Mouse (Mus musculus) cerebral cortex, adult 2 months (tissue): ENCODE measurements around the gene Tdg.

Source experiments
- WGBS: fragments of 180-500 bp; shearing (Covaris S2); methylation state at CpG from one replicate; pipeline ENCODE4 v1.1.7; 2018; 5-methylcytosine and 5-hydroxymethylcytosine counted together

Tdg gene

DNA sequence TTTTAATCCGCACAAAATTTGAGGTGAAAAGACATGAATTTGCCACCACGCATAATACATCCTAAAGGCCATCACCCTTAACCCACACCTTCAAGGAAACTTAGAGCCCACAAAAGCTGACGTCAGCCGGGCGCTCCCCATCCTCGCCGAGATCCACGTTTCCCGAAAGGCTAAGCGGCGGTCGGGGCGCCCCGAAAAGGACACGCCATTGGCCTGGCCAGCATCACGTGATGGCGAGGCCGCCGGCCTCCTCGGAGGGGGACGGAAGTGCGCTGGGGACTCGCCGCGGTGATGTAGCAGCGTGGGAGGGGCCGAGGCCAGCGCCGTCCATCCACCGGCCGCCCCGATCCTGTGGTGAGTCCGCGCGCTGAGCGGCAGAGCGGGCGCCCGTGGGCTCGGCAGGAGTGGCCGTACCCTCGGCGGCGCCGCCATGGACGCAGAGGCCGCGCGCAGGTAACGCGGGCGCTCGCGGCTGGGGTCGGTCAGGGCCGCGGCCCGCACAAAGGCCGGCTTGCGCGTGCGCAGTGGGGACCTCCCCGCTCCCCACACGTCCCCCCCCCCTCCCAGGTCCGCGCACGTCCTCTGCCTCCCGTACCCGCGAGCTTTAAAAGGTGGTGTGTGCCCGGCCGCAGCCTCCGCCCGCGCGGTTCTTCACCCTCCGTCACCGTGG lies at the start of gene Tdg:
Gene Tdg, plus strand, starts transcription at position 243 of the 670 bp plus-strand sequence.
- under 1% methylated on average over 76 of the region's 78 CpGs for WGBS

DNA sequence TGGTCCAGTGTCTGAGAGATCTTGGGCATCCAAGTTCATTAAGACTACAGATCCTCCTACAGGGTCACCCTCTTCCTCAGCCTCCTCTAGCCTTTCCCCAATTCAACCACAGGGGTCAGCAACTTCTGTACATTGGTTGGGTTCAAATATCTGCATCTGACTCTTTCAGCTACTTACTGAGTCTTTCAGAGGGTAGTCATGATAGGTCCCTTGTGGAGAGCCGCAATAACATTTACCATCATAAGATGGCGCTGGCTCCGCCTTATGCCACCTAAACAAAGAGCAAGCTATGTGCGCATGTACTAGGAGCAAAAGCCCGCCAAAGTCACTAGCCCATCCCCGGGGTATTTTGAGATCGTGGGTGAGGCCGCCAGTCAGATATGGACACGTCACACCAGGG lies 40.0 kb upstream of the Tdg start:
- WGBS: 81% methylated on average over 9 of the region's 9 CpGs

DNA sequence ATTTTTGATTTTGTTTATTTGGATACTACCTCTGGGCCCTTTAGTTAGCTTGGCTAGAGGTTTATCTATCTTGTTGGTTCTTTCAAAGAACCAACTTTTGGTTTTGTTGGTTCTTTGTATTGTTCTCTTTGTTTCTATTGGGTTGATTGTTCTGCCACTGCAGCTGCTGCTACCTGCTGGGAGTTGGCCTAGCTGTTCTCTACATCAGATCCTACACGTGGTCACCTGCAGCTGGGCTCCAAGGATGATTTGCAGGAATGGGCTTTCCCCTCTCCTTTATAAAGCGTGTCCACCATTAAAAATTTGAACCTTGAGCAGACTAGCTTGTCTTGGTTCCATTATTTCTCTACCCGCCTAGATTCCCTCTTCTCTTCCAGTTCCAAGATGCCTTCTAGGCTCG lies 35.2 kb upstream of the Tdg start:
- 72% methylated on average over 4 of the region's 4 CpGs for WGBS

DNA sequence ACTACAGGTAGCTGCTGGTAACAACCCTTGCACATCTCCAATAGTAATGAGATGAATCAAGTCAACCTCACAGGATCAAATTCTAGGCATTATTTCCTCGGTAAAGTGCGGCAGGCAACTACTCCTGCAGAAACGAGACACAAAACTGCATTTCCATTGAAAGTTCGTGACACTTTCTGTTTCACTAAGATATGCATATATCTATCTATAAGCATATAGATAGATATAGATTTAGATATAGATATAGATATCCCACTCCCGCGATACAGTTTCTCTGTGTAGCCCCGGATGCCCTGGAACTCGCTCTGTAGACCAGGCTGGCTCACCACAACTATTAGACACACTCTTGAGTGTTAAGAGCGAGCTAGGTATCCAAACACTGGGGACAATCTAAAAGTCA lies 7.4 kb upstream of the Tdg start:
- WGBS: 20% methylated on average over 9 of the region's 9 CpGs

DNA sequence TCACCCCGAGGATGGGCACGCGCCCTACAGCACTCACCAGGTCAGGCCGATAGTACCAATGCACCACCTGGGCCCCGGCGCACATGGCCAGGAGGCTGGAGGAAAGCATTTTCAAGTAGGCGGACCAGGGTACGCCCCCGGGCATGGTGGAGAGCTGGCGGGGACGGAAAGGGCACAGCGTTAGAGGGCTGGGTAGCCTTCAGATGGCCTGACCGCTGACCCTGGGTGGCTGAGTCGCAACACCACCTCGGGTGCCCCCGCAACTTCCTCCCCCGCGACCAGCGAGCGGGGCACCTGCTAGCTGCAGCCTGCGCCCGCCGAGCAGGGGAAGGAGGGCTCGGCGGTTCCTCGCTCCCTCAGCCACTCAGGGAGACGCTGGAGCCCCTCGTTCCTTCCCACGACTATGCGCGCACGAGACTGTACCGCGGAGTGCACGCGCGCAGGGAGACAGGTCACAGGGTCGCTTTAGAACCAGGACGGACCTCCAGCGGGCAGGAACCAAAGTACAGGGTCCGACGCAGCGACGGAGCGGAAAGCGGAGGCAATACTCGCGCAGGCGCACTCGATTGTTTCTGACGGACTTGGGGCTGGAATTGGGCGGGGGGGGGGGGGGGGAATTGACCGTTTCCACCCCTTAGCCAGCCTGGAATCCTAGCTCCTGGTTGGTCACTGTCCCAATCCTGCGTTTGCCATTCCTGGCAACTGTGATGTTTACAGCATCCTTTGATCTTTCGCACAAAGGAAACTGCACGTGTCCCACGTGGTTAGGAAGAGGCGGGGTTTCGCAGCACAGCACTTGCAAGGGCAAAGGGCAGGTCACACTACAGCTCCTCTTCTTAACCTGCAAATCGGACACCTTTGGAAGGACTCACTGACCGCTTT lies 6.7 kb upstream of the Tdg start, which contains the start of gene 1190007I07Rik:
Gene 1190007I07Rik, minus strand, starts transcription at position 558 of the 882 bp plus-strand sequence.
- WGBS: under 1% methylated on average over 61 of the region's 61 CpGs

DNA sequence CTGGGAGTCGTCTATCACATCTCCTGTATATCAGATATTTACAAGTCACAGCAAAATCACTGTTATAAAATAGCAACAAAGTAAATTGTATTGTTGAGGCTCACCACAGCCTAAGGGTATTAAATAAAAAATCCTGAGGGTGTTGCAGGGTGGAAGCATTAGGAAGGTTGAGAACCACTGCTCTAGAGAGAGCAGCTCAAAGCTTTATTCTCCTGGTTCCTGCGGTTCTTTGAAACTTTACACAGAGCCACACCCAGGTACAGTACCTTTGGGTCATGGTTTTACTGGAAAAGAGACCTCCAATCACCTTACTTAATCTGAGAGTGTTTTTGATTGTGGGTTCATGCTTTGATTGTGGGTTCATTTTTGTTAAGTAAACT lies 6.1 kb upstream of the Tdg start:
- 7% methylated on average over 2 of the region's 2 CpGs for WGBS

DNA sequence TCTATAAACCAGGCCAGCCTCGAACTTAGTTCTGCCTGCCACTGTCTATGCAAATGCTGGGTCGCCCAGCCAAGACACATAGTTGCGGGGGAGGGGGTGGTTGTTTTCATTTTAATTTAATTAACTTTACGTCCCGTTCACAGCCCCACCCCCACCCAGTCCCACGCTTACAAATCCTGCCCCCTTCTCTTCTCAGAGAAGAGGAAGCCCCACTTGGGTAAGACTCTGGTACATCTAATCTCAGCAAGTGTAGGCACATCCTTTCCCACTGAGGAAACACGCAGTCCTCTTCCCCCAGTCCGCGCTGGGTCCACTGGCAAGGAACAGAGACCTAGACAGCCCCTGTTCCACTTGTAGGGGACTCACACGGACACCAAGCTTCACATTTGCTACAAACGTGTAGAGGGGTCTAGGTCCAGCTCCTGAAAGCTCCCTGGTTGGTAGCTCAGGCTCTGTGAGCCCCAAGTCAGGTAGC lies 480 bp upstream of the Tdg start:
- WGBS: 4% methylated on average over 11 of the region's 11 CpGs

DNA sequence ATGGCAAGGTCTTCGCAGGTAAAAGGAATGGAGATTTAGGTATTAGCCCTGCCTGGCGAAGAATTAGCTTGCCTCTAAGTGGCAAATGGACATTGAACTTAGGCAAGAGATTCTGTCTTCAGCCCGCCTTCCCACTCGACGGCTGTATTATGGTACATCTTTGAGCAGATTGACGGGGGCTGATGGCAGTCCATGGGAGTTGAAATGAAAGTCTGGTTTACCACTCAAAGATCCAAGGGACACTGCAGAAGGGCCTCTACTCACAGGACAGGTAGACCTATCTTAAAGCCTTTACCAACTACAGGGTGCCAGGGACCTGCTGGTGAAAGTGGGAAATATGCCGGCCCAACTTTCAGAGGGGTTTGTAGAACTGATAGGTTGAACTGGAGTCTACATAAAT lies 869 bp downstream of the Tdg start:
- WGBS: 12% methylated on average over 7 of the region's 7 CpGs

DNA sequence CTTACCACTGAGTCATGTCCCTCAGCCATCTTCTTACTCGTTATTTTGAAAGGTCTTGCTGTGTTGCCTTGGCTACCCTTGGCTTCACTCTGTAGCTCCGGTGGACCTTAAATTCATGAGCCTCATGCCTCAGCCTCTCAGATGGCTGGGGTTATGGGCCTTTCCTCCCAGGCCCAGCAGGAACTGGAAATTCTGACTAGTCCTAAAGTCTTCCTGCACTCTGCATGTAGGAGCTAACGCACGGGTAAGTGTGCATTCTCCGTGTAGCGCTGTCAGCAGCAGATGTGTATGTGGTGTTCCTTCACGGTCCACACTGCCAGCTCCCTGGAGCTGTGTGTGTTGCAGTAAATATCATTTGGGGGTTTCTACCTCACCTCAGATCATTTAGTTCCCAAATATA lies 1.5 kb downstream of the Tdg start:
- 51% methylated on average over 7 of the region's 7 CpGs for WGBS

DNA sequence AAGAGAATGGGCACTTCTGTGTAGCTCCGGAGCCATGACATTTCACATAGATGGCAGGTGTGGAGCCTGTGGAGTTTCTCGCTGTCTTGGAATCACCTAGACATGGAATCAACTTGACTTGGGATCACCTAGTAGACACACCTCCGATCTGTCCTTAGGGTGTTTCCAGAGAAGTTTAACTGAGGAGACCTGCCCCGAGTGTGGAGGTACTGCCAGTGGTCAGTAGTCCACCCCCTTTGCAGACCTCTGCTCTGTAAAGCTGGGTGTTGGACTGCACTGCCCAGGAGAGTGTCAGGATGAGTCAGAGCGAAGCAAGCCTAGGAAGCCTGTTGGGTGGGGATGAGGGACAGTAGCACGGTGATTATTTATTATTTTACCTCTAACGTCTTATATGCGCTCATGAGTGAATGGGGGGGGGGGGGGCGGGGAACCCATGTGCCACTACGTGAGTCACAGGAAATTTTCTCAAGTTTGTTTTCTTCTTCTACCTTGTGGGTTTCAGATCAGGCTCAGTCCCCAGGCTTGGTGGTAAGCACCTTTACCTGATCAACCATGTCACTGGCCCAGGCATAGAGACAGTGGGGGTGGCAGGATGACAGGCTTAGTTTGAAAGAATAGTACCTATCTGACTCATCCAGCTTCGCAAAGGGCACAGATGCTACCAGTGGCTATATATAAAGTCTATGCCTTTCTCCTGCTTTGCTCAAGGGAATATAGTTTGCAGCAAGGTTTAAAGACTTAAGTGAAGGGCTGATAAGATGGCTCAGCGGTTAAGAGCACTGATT lies 3.1 kb downstream of the Tdg start:
- WGBS: 82% methylated on average over 12 of the region's 12 CpGs

DNA sequence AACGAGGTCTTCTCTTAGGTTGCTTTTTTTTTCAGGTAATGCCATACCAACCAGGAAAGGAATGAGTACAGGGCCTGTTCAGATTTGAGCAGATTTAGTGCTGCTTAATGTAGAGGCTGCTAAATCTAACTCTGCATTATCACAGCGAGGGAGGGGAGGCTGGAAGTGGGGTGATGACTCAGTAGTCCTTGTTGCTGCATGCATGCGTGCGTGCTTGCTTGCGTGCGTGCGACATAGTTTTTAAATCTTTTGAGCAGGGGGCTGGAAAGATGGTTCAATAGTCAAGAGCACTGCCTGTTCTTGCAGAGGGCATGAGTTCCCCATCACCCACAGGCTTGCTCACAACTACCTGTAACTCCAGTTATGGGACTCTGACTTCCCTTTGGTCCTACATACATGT lies 4.7 kb downstream of the Tdg start:
- WGBS: 72% methylated on average over 7 of the region's 7 CpGs

DNA sequence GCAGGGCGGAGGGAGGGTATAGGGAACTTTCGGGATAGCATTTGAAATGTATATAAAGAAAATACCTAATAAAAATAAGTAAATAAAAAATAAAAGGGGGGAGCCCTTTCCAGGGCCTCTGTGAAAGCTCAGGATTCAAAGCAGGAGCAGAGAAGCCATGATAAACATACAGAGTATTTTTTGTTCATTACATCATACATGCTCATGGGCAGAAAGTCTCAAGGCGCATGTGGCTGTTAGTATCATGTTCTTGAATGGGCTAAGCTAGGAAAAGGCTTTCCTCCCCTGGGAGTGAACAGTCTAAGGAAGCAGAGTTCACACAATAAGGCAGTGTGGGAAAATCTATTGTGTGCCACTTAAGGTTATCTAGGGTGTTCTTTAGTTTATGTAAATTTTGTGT lies 6.7 kb downstream of the Tdg start:
- WGBS: 94% methylated on average over 3 of the region's 3 CpGs

DNA sequence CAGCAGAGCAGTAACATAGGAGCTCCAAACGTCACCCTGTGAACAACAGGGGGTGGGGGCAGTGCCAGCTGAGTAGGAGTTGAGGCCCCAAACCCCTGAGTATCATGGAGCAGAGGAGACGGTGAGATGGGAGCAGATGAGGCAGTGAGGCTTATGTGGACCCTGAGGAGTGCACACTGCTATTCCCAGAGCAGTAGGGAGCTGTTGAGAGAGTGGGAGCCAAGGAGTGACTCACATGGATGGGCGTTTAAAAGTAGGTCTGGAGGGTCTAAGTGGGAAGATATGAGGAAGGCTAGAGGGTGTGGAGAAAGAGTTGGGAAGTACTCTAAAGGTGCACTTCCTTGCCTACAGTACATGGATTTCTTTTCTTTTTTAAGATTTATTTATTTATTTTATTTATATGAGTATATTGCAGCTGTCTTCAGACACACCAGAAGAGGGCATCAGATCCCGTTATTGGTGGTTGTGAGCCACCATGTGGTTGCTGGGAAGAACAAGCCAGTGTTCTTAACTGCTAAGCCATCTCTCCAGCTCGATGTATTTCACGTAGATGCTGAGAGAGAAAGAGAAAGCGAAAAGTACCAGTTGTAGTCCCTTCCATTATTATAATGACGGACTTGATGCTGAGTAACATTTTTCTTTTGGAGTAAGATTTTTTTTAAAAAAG lies 9.5 kb downstream of the Tdg start:
- WGBS: 62% methylated on average over 8 of the region's 8 CpGs

DNA sequence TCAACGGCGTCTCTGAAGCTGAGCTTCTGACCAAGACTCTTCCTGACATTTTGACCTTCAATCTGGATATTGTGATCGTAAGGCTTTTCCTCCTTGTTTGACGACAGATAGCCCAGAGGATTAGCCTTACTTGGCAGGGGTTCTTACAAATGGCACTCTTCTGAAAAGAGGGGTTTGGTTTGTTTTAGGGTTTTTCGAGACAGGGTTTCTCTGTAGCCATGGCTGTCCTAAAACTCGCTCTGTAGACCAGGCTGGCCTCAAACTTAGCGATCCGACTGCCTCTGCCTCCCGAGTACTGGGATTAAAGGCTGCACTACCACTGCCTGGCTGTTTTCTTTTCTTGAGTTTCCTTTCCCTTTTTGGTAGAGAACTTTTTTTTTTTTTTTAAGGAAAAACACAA lies 11.9 kb downstream of the Tdg start:
- 85% methylated on average over 9 of the region's 9 CpGs for WGBS

DNA sequence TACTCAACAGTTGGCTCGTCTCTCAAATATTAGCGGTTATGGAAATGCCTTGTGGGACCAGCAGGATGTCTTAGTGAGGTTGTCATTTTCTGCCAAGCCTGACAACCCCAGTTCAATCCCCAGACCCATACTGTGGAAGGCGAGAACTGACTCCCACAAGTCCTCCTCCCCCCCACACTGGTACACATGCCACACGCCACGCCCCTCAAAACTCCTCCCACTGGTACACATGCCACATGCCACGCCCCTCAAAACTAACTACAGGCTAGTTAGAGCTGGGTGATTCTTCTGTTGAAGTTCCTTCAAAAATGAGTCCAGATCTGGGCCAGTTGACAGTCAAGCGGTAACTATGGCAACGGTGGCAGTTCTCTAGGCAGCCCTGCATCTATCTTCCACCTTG lies 16.5 kb downstream of the Tdg start:
- WGBS: 89% methylated on average over 8 of the region's 8 CpGs

DNA sequence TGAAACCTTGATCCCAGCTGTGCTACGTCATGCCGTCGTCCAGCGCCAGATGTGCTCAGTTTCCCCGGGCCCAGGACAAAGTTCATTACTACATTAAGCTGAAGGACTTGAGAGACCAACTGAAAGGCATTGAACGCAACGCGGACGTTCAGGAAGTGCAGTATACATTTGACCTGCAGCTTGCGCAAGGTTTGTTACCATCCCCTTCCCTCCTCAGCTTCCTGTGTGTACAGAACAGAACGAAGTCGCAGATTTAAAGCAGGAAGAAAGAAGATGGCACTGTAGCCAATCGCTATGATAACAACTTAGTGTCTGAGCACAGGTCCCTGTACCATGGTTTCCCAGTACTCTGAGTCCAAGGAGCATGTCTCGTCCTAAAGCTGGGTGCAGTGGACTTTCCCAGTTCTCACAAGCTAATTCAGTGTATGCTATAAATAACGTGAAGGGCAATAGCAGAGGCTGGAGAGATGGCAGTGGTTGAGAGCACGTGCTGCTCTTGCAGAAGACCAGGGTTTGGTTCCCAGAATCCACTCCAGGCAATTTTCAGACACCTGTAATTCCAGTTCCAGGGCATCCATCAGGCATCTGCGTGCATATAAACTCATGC lies 17.7 kb downstream of the Tdg start:
- WGBS: 84% methylated on average over 17 of the region's 17 CpGs

DNA sequence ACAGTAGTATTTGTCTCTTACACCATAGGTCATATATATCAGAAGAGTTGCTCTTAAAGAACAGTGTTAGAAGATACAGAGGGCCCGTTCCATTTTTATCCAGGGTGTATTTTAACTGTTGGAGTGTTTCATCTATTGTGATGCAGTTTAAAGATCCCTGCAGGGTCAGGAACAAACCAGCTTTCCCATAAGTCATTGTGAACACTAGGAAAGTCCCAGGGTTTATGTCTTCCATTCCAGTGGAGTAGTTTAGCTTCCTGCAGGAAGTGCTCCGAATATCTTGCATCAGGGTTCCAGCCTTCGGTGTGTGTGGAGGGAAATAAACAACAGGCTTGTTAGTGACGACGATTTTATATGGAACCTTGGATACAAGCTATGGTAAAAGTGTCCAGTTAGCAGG lies 21.6 kb downstream of the Tdg start:
- 82% methylated on average over 5 of the region's 5 CpGs for WGBS

DNA sequence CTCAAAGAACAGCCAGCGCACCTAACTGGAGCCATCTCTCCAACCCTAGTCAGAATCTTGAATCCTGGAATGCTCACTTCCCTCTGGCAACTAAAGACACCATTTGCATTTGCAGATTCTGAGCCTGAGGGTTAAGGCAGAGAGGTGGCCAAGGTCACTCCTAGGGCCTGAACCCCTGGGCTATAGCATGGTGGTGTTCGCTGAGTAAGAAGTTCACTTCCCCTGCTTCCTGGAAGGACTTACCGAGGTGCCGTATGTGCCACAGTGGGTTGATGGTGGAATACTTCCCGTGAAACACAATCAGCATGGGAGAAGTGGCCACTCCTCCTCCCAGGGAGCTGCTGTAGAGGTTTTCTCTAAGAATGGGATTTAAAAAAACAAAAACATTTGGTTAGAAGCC lies 23.0 kb downstream of the Tdg start:
- WGBS: 72% methylated on average over 5 of the region's 5 CpGs

DNA sequence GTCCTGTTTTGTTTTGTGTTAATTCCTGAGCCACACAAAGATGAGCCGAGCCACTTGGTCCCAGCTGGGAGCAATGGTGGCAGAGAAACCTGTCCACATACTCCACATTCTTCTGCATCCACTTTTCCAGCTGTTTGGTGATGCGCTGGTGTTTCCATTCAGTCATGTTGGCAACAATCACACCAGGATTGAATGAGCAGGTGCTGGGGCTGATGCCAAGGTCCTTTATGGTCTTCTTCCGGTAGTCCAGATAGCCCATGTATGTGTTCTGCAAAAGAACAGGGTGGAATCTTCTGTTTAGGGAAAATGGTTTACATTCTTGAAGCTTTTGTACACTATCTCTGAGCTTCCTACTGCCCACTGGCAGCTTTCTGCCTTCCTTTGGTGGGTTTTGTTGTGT lies 25.0 kb downstream of the Tdg start:
- WGBS: 87% methylated on average over 3 of the region's 3 CpGs

DNA sequence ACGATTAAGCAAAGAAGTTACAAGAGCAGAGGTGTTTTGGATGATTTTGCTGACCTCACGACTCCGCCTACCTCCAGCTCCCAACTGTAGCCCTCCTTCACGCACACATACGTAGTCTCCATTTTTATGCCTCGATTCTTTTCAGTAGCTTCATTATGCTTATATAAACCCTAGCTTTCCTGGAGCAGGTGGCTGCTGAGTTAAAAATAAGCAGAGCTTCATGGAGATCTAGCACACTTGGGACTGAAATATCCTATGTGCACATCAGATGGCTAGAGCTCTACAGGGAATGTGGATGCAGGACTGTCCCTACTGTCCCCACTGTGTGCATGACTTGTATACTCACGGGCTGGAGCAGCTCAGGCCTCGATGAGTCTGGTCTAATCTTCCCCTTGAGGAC lies 32.2 kb downstream of the Tdg start:
- 45% methylated on average over 8 of the region's 8 CpGs for WGBS

DNA sequence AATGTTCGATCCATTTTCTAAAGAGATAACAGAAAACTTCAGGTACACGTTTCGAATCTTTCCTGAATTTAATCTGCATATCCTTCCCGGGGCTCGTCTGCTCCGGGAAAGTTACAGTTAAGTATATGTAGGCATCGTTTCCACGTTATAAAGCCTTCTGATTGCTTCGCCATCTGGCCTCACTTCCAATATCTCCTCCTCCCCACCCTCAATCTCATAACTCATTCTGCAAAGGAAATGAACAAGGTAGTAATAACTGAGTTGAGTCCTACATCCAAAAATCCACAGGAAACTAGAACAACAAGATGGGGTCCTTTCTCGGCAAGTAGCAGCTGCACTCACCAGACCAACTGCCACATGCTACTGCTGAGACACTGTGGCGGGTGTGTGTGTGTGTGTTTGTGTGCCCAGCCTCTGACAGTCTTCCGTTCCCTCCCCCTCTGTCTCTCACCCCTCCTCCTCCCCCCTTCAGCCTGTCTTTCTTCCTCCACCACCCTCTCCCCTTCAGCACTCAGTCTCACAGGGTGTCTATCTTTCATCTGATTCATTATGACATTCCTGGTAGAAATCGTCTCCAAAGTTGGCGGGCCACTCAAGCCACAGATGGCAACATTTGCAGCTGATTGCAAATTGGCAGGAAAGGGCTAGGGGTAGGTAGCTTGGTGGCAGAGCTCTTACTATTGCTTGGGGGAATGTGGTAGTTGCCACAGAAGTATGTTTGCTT lies 32.8 kb downstream of the Tdg start:
- WGBS: 37% methylated on average over 14 of the region's 14 CpGs
